19 mouse cellular contexts compared by ENCODE assay signal in genomic region chr11:25026786-25027185, GRCm38 (mm10).
"Had no signal": no experiment of that assay in that cellular context is flagged by ENCODE, and none has a peak within 500 bp of the region (broad histone marks: within the 10 kb centered on the region; RNA-seq: fewer than 3 reads in every experiment).

No protein-coding gene starts in this region.

- H3K9ac ChIP-seq: liver, embryonic 13.5 days; lung, embryonic 15.5 days had no signal

- H3K27ac ChIP-seq: layer of hippocampus, adult 2 months; liver, embryonic 13.5 days; lung, embryonic 15.5 days; stomach, postnatal 0 days had no signal

- H3K4me1 ChIP-seq: liver, embryonic 13.5 days; lung, embryonic 15.5 days had no signal

- DNase-seq: kidney, adult 18-20 months; kidney, adult 9 months; kidney, postnatal 14 days; kidney, postnatal 4 days; layer of hippocampus, adult 9-11 months; liver, embryonic 13.5 days; lung, postnatal 10 days; lung, postnatal 4 days; midbrain, embryonic 14.5 days; right cerebral cortex, adult 18-20 months; right cerebral cortex, postnatal 14 days; right cerebral cortex, postnatal 4 days; thymus, adult 2 months; thymus, postnatal 14 days; thymus, postnatal 4 days had no signal

- H3K27me3 ChIP-seq: liver, embryonic 13.5 days; lung, embryonic 15.5 days had no signal

- H3K4me2 ChIP-seq: liver, embryonic 13.5 days; lung, embryonic 15.5 days; midbrain, embryonic 11.5 days had no signal

- H3K9me3 ChIP-seq: liver, embryonic 13.5 days; lung, embryonic 15.5 days had no signal

- H3K36me3 ChIP-seq: liver, embryonic 13.5 days; lung, embryonic 15.5 days had no signal

- H3K4me3 ChIP-seq: layer of hippocampus, adult 2 months; liver, embryonic 13.5 days; lung, embryonic 15.5 days had no signal
